Mouse (Mus musculus) erythroblast, embryonic 14.5 days (primary cell): ENCODE measurements at regions not wholly inside any gene's neighbourhood (a gene's known extent, or its start where the extent isn't known, plus 50 kb on each side); places are given as distances from the start of the nearest gene placed in this dataset.

Source experiments
- GATA1 ChIP-seq: IDR thresholded peaks from 2 replicates; pipeline ENCODE4 v1.6.1; 2012; ENCODE audit warnings: low read length, inconsistent platforms, mixed read lengths
- TAL1 ChIP-seq: IDR thresholded peaks from 3 replicates; pipeline ENCODE4 v1.6.1; 2012; ENCODE audit warnings: low read length, inconsistent platforms, mixed read lengths

- TF ChIP-seq TAL1, result no peak
- TF ChIP-seq GATA1, result no peak
These were observed 274.5 kb downstream of the Fam19a5 start for GRCm38 (mm10) chr15:87818566-87818965.
